Comparison of ENCODE assay signal across 8 mouse cellular contexts in the genomic region with DNA sequence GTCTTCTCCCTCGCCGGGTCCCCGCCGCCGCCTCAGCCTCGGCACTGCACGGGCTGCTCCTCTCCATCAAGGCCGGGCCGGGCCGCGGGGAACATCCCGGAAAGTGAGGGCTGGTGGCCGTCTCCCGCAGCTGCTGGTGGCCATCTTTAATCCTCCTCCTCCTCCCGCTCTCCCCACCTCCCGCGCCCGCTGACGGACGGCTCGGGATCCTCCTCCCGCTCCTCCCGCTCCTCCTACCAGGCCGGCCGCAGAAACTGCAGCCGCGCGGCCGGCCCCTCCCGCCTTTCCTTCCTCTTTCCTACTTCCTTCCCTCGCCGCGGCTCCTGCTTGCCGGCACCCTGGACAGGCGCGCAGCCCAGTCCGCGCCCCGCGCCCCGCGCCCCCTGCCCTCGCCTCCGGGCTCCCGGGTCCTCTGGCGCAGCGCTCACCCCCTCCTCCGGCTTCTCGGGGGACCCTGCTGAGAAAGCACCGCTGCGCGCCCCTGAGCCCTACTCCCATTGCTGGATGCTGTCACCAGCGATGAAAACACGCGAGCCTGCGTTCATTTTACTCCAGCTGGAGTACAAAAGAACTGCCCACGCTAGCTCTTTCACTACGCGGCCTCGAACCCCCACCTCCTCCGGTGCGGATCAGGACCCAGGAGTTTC. TPM values are rescaled to one million over a fixed set of nuclear protein-coding genes. Genes with fewer than 3 reads are reported as not detected.
DNase-seq lines count a peak whose midpoint lies in the region; ATAC-seq and TF ChIP-seq lines count a peak whose summit lies in the region.

A gene (minus strand): TSS at position 155 of the 647 bp plus-strand sequence.

- peaks cover 31% of the 10 kb centered on the region for H3K79me2 ChIP-seq in MEL (ENCODE audit: control insufficient read depth, insufficient read depth, low read length, poor library complexity)

- peaks cover 0 to 18% of the 10 kb centered on the region in 2 experiments; a peak in 2 of 4 replicates for H3K36me3 ChIP-seq in MEL (ENCODE audit: control insufficient read depth in 1 of 2, insufficient read depth in 2 of 2, low read length in 2 of 2)

- no peaks in the 10 kb centered on the region for H3K27me3 ChIP-seq in MEL (ENCODE audit: control insufficient read depth in 1 of 2, insufficient read depth in 2 of 2, low read length in 2 of 2)

- no peak for TF ChIP-seq RAD21 in MEL (IDR thresholded peaks at IDR 0.05; ENCODE audit: low read depth, low read length)

- no peak for TF ChIP-seq EP300 in MEL (IDR thresholded peaks at IDR 0.05; ENCODE audit: low read depth in 1 of 2, low read length in 2 of 2)

- peak; percentile 74 for ATAC-seq in neutrophil, adult 5-6 weeks (ENCODE audit: extremely low read depth, insufficient number of reproducible peaks, low FRiP score, poor library complexity, severe bottlenecking)

- 0 out of 2 replicates have a peak within 1 kb of the TSS, but pooled peaks have one; percentile 14 for H3K27ac ChIP-seq in MEL (ENCODE audit: control insufficient read depth, low read depth, low read length)

- WGBS in lung, adult 2 months = under 1% methylated on average over 60 of the region's 62 CpGs

- peaks cover 3 to 4% of the 10 kb centered on the region in 2 experiments; a peak in 3 of 4 replicates for H3K4me1 ChIP-seq in MEL (ENCODE audit: control insufficient read depth in 1 of 2, insufficient read depth in 2 of 2, low read length in 2 of 2)
- H3K4me1 ChIP-seq in lung, adult 2 months (ENCODE audit: control insufficient read depth, insufficient read depth, low read length) = peaks cover 7% of the 10 kb centered on the region; the same call in 1 of the 2 replicates

- no peak for TF ChIP-seq CTCF in MEL (IDR thresholded peaks at IDR 0.05 in 2 of 3, conservative IDR thresholded peaks at IDR 0.05 in 1 of 3; ENCODE audit: control insufficient read depth in 1 of 3, insufficient read depth in 1 of 3, low read depth in 2 of 3, low read length in 3 of 3, poor library complexity in 1 of 3, severe bottlenecking in 1 of 3)
- no peak for TF ChIP-seq CTCF in lung, adult 2 months (IDR thresholded peaks at IDR 0.05; ENCODE audit: insufficient read depth, low read length)

- TF ChIP-seq POLR2A in MEL (IDR thresholded peaks at IDR 0.05; ENCODE audit: control insufficient read depth in 1 of 2, insufficient read depth in 1 of 2, low read depth in 1 of 2, low read length in 2 of 2, poor library complexity in 1 of 2) = peak; percentile 58 to 70; a peak in 2 of 4 replicates
- TF ChIP-seq POLR2A in lung, adult 2 months (IDR thresholded peaks at IDR 0.05; ENCODE audit: borderline replicate concordance, extremely low read depth, low read depth, low read length) = peak; percentile 82; the same call in 1 of the 2 replicates

- no peaks in the 10 kb centered on the region for H3K9me3 ChIP-seq in MEL (replicated peaks; ENCODE audit: insufficient read depth, low read length)

- peak within 1 kb of the TSS; percentile 94 for H3K9ac ChIP-seq in MEL (ENCODE audit: control insufficient read depth, low read depth, low read length, poor library complexity, severe bottlenecking)

- peak within 1 kb of the TSS; percentile 94 to 96 for H3K4me3 ChIP-seq in MEL (ENCODE audit: control insufficient read depth in 1 of 2, insufficient read depth in 1 of 2, low read depth in 2 of 2, low read length in 2 of 2)
- peak within 1 kb of the TSS; percentile 89 for H3K4me3 ChIP-seq in lung, adult 2 months (replicated peaks; ENCODE audit: extremely low read depth, low read depth, low read length)

- intact Hi-C loops in heart, postnatal 36 days (cut with DNase I) = loop anchor here (2.0 kb wide), 2 partner anchors 67 to 133 kb away; no protein-coding TSS in a partner anchor

- DNase-seq in MEL (ENCODE audit: low read depth, low spot score) = peak; percentile 86
- peak; percentile 90 for DNase-seq in cerebellum, adult 8-10 months
- DNase-seq in forelimb bud, embryonic 11.5 days (ENCODE audit: low read depth, low spot score) = peak; percentile 84
- DNase-seq in heart, postnatal 36 days = peak; percentile 86 to 91
- DNase-seq in layer of hippocampus, adult 8-10 months (ENCODE audit: low spot score in 2 of 2) = peak; percentile 84 to 87
- DNase-seq in lung, adult 2 months = peak; percentile 87
- DNase-seq in testis, postnatal 10 days (ENCODE audit: low spot score) = peak; percentile 88

TF ChIP-seq in MEL, 35 proteins besides CTCF, POLR2A, EP300 and RAD21:
- TF ChIP-seq NELFE (IDR thresholded peaks at IDR 0.05; ENCODE audit: low read depth, low read length) = peak; percentile 63
- TF ChIP-seq MXI1 (IDR thresholded peaks at IDR 0.05; ENCODE audit: low read depth, low read length) = 0 out of 2 replicates have a peak, but pooled peaks have one; percentile 6
- TF ChIP-seq E2F4 (IDR thresholded peaks at IDR 0.05; ENCODE audit: borderline replicate concordance, low read depth, low read length) = peak; percentile 29; the same call in 1 of the 2 replicates
- peak; percentile 48; the same call in 1 of the 2 replicates for TF ChIP-seq ZMIZ1 (IDR thresholded peaks at IDR 0.05; ENCODE audit: low read depth, low read length)
- TF ChIP-seq ELF1 (IDR thresholded peaks at IDR 0.05; ENCODE audit: low read depth, low read length) = no peak
- peak; percentile 74; the same call in 1 of the 2 replicates for TF ChIP-seq MAZ (IDR thresholded peaks at IDR 0.05; ENCODE audit: low read depth, low read length)
- no peak for TF ChIP-seq USF1 (IDR thresholded peaks at IDR 0.05; ENCODE audit: low read depth, low read length)
- TF ChIP-seq MAX (IDR thresholded peaks at IDR 0.05; ENCODE audit: low read length) = no peak
- TF ChIP-seq UBTF (IDR thresholded peaks at IDR 0.05; ENCODE audit: borderline replicate concordance, insufficient read depth, low read depth, low read length) = 0 out of 2 replicates have a peak, but pooled peaks have one; percentile 56
- TF ChIP-seq POLR2AphosphoS2 (IDR thresholded peaks at IDR 0.05; ENCODE audit: low read length) = no peak
- peak; percentile 19 for TF ChIP-seq SIN3A (IDR thresholded peaks at IDR 0.05; ENCODE audit: low read length)
- TF ChIP-seq HCFC1 (IDR thresholded peaks at IDR 0.05; ENCODE audit: low read depth, low read length) = no peak
- peak; percentile 37; the same call in 1 of the 2 replicates for TF ChIP-seq TCF12 (IDR thresholded peaks at IDR 0.05; ENCODE audit: low read depth, low read length)
- TF ChIP-seq ZKSCAN1 (IDR thresholded peaks at IDR 0.05; ENCODE audit: low read depth, low read length) = no peak
- TF ChIP-seq GABPA (IDR thresholded peaks at IDR 0.05; ENCODE audit: low read depth, low read length) = no peak
- TF ChIP-seq TBP (IDR thresholded peaks at IDR 0.05; ENCODE audit: low read depth, low read length) = 0 out of 2 replicates have a peak, but pooled peaks have one; percentile 0

RNA-seq across cellular contexts. Expression of the gene that starts here (rescaled TPM):
- total RNA-seq in MEL (2012; rRNA removed) = 8.8 and 10.0 TPM in 2 replicates
- 10 to 100 TPM; 11.9 to 21.3 TPM for polyA plus RNA-seq in MEL (2012; ENCODE audit: insufficient read depth in 1 of 2, insufficient read length in 2 of 2, low read depth in 1 of 2, low replicate concordance in 2 of 2, missing spikeins in 1 of 2)
- 10 to 100 TPM; 31.2 to 31.9 TPM for total RNA-seq in heart, postnatal 36 days (2021)
- total RNA-seq in layer of hippocampus, adult 8-10 months (2022) = 100 to 1,000 TPM; 111 to 138 (median 122) TPM
- polyA plus RNA-seq in lung, adult 2 months (2012; rRNA removed) = 32.4 and 33.0 TPM in 2 replicates
- 19.5 and 20.8 TPM in 2 replicates for total RNA-seq in neutrophil, adult 5-6 weeks (2017)

Comparison
In these comparisons a context has a peak if more than half of its experiments do, and no peak if none do; other contexts are left out.
1. Peak in every context shown above with its lines: DNase-seq, ATAC-seq, H3K4me3 ChIP-seq and H3K27ac ChIP-seq.